Mouse (Mus musculus) inflammation-experienced regulatory T-cells, adult 6 months (primary cell): ENCODE measurements around the gene Gm37240. TPM values are rescaled to one million over a fixed set of nuclear protein-coding genes. Genes with fewer than 3 reads are reported as not detected.
A peak's percentile ranks its signal among the peaks of the same experiment; 100 is the strongest.
"Not testable (repeated sequence)": the region's sequence is repeated elsewhere in the genome, so short reads cannot be mapped to it uniquely, and the experiment has no call there.

Experiments used
- ATAC-seq: one replicate; pipeline ENCODE4 v1.8.0; 2017
- polyA plus RNA-seq, 3 experiments: library from polyadenylated mRNA; unstranded; fragments of 100-300 nt; shearing (Covaris generic); gene quantifications; one replicate each; pipeline ENCODE4 v1.2.1; 2017

The Gm37240 gene
- polyA plus RNA-seq, 3 experiments from 2014 or later = 0.74 to 4.1 (median 0.98) TPM

GRCm38 (mm10) chr3:84861817-84862216, 1025.5 kb downstream of the Gm37240 start:
- ATAC-seq = not testable (repeated sequence)

GRCm38 (mm10) chr3:84860669-84861068, 1026.6 kb downstream of the Gm37240 start:
- no peak for ATAC-seq

- no peak for ATAC-seq
These were observed 1032.9 kb downstream of the Gm37240 start for GRCm38 (mm10) chr3:84854440-84854839.

DNA sequence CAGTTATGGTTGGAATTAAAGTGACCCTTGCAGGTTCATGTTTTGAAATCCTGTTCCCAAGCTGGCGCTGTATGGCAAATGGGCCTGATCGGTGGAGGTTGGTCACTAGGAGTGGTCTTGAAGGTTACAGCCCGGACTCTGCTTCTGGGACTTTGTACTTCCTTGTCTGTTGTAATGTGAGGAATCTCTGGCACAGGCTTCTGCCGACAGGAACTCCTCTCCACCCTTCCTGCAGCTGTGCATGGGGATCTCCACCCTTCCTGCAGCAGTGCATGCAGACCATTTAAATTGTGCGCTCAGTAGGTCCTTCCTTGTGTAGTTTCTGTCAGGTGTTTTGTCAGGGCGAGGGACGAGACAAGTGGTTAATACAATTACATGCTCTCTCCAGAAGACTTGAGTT, 1034.4 kb downstream of the Gm37240 start:
- peak; percentile 18 for ATAC-seq

DNA sequence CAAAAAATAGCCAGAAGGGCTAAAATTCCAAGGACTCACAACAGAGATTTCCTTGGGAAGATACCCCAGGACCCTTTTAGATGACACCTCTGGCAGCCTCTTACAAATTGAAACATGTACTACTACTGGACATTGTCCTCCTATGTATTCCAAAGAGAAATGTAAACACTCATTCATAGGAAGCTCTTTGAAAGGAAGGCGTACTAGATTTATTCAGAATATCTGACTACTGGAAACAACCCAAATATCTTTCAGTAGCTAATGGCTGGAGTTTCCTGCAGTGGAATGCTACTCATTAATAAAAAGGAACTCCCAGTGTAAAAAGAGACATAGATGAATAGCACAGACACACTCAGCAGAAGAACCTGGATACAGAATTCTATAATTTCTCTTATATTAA, 1035.5 kb downstream of the Gm37240 start:
- ATAC-seq = no peak

GRCm38 (mm10) chr3:84850418-84850817, 1036.9 kb downstream of the Gm37240 start:
- no peak for ATAC-seq

GRCm38 (mm10) chr3:84848798-84849197, 1038.5 kb downstream of the Gm37240 start:
- peak; percentile 91 for ATAC-seq

DNA sequence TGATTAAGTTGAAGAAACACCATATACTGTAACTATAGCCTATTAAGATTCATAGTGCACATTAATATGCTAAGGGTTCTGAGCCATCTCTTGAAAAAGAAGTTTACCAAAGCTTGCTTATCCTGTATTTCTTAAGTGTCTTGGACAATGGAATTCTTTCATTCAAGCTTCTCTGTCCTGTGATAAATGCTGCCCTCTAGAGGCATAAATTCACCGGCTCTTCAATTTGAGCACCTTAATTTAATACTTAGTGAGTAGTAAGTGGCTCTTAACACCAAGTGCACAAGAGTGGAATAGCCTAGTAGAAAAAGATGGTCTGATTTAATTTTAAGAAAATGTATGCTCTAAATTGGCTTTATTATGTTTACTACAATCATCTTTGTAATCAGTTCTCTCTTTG, 1043.7 kb downstream of the Gm37240 start:
- ATAC-seq = peak; percentile 58

- ATAC-seq = no peak
These were observed 1044.5 kb downstream of the Gm37240 start for GRCm38 (mm10) chr3:84842793-84843192.

GRCm38 (mm10) chr3:84841271-84841670, 1046.0 kb downstream of the Gm37240 start:
- no peak for ATAC-seq

DNA sequence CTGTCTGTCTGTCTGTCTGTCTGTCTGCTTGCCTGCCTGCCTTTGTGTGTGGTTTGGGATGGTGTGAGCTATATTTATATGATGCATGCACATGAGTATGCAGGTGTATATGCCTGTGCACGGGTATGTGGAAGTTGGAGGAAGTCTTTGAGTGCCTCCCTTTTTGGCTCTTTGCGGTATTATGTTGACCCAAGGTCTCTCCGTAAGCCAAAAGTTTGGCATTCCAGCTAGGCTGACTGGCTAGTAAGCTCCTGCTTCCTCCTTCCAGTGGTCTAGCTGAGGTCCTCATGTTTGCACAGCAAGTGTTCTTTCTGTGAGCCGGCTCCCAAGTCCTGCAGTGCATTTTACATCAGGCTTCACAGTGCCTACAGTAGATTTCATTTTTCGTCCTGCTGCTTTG, 1047.8 kb downstream of the Gm37240 start:
- ATAC-seq = no peak

- ATAC-seq = no peak
These were observed 1049.3 kb downstream of the Gm37240 start for GRCm38 (mm10) chr3:84837984-84838383.

- ATAC-seq = no peak
These were observed 1051.3 kb downstream of the Gm37240 start for GRCm38 (mm10) chr3:84836029-84836428.

GRCm38 (mm10) chr3:84829366-84829765, 1058.0 kb downstream of the Gm37240 start:
- ATAC-seq = no peak

DNA sequence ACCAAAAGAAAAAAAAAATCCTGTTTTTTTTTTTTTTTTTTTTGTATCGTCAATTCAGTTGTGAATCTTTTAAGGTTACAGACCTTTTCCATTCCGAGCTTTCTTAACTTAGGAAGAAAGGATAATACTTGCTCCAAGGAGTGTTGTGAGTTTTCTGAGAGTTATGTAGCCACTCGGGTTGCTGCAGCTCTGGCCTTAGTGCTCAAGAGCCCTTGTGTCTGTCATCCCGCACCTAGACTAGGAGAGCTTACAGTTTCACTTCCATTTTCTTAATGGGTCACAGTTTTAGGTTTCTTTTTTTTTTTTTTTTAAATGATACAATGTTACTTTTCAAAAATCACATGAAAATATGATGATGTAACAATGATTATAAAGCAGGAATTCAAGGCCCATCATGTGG, 1059.7 kb downstream of the Gm37240 start:
- ATAC-seq = peak; percentile 67

GRCm38 (mm10) chr3:84826938-84827337, 1060.4 kb downstream of the Gm37240 start:
- ATAC-seq = peak; percentile 35

- ATAC-seq = no peak
These were observed 1060.9 kb downstream of the Gm37240 start for GRCm38 (mm10) chr3:84826405-84826804.

DNA sequence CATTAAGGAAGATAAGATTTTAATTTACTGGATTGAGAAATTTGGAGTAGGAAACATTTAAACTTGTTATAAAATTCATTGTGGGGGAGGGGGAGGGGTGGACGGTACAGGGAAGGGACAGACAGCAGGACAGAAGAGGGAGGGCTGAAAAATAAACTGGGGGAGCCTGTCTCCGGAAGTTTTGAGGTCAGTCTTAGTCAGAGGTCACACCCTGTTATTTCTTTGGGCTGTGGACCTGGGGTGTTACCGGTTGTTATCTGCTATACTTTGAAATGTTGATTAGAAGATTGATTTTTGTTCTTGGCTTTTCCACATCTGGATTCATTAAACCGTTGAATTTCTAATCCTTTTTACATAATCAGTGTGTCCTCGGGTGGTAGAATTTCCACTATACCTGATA, 1061.3 kb downstream of the Gm37240 start:
- ATAC-seq = no peak

DNA sequence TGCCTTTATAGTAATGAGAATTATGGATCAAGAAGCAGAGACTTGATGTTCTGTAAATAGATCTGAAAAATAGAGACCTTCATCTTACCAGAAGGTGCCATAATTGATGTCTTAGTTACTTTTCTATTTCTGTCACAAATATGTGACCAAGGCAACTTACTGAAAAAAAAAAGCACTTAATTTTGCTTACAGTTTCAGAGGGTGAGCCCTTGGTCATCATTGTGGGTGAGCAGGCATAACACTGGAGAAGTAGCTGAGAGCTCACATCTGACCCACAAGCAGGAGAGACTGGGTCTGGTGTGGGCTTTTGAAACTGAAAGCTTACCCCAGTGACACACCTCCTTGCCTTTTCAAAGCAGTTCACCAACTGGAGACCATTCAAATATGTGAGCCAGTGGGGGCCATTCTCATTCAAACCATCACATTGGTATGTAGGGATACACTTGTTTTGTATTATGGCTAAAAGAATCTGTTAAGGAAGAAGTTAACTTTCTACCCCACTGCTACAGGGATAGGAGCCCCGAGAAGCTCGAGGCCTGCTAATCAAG, 1066.6 kb downstream of the Gm37240 start:
- no peak for ATAC-seq

- no peak for ATAC-seq
These were observed 1070.4 kb downstream of the Gm37240 start for GRCm38 (mm10) chr3:84816951-84817350.

- ATAC-seq = peak; percentile 20
These were observed 1071.9 kb downstream of the Gm37240 start for GRCm38 (mm10) chr3:84815461-84815860.

- peak; percentile 2 for ATAC-seq
These were observed 1072.4 kb downstream of the Gm37240 start, which contains the start of gene Fbxw7 for GRCm38 (mm10) chr3:84814762-84815381. Gene Fbxw7, plus strand, starts transcription at chr3:84815268.

- ATAC-seq = peak; percentile 87
These were observed 1073.1 kb downstream of the Gm37240 start for GRCm38 (mm10) chr3:84814157-84814761.
